Mouse (Mus musculus) limb, embryonic 11.5 days (tissue): ENCODE measurements at regions not wholly inside any gene's neighbourhood (a gene's known extent, or its start where the extent isn't known, plus 50 kb on each side); places are given as distances from the start of the nearest gene placed in this dataset.

Source experiments
- ATAC-seq: fragments of 200-750 bp; cut with Nextera tagmentation; 2 replicates; pipeline ENCODE4 v1.8.0; 2017; ENCODE audit warnings: low read depth; ENCODE audit not compliant: insufficient number of reproducible peaks, low FRiP score, low TSS enrichment
- DNase-seq: peaks from one replicate; pipeline ENCODE4 v3.0.0-alpha.2; 2015; ENCODE audit warnings: low spot score
- H3K27ac ChIP-seq: fragments of 300-500 bp; sonication (generic); replicated peaks from 2 replicates; pipeline ENCODE4 v1.5.1; 2014; ENCODE audit warnings: low read depth, mild to moderate bottlenecking, low read length
- H3K27me3 ChIP-seq: fragments of 300-500 bp; sonication (generic); 2 replicates; pipeline ENCODE4 v1.6.1; 2014; ENCODE audit warnings: mild to moderate bottlenecking, low read length, mixed read lengths; ENCODE audit not compliant: control insufficient read depth, insufficient read depth
- H3K36me3 ChIP-seq: fragments of 300-500 bp; sonication (generic); 2 replicates; pipeline ENCODE4 v1.6.1; 2014; ENCODE audit warnings: mild to moderate bottlenecking, low read length, moderate library complexity, mixed read lengths; ENCODE audit not compliant: control insufficient read depth, insufficient read depth
- H3K4me1 ChIP-seq: fragments of 300-500 bp; sonication (generic); 2 replicates; pipeline ENCODE4 v1.6.1; 2014; ENCODE audit warnings: low read length, mixed read lengths; ENCODE audit not compliant: control insufficient read depth, insufficient read depth
- H3K4me2 ChIP-seq: fragments of 300-500 bp; sonication (generic); 2 replicates; pipeline ENCODE4 v1.6.1; 2014; ENCODE audit warnings: low read depth, mild to moderate bottlenecking, moderate library complexity; ENCODE audit not compliant: severe bottlenecking
- H3K4me3 ChIP-seq: fragments of 300-500 bp; sonication (generic); 2 replicates; pipeline ENCODE4 v1.5.1; 2014; ENCODE audit warnings: low read depth, low read length
- H3K9ac ChIP-seq: fragments of 300-500 bp; sonication (generic); 2 replicates; pipeline ENCODE4 v1.6.1; 2014; ENCODE audit warnings: mild to moderate bottlenecking, low read length
- H3K9me3 ChIP-seq: fragments of 300-500 bp; sonication (generic); 2 replicates; pipeline ENCODE4 v1.6.1; 2016; ENCODE audit warnings: low read length; ENCODE audit not compliant: control insufficient read depth
- WGBS: fragments of 180-500 bp; shearing (Covaris S2); extraction: QIAGEN DNeasy Blood & Tissue Kit; methylation state at CpG from one replicate; pipeline ENCODE4 v1.1.7; 2014; 5-methylcytosine and 5-hydroxymethylcytosine counted together

DNA sequence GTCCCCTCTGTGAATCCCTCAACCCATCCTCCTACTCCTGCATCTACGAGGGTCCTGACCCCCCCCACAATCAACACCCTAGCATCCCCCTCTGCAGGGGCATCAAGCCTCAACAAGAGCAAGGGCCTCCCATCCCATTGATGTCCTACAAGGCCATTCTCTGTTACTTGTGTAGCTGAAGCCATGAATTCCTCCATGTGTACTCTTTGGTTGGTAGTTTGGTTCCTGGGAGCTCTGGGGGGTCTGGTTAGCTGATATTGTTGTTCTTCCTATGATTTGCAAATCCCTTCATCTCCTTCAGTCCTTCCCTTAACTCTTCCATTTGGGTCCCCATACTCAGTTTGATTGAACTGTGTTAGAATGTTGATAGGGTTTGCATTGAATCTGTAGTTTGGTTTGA, 2684.9 kb upstream of the Pcdh20 start:
- no peak overlapping the region for H3K4me3 ChIP-seq
- ATAC-seq (no peak), DNase-seq (no peak)
- H3K9me3 ChIP-seq, result no peaks in the 10 kb centered on the region
- no peak overlapping the region for H3K27ac ChIP-seq
- H3K27me3 ChIP-seq, result no peaks in the 10 kb centered on the region
- 77% methylated on average over 1 of the region's 1 CpGs for WGBS
- no peak overlapping the region for H3K4me2 ChIP-seq
- H3K4me1 ChIP-seq, result no peaks in the 10 kb centered on the region
- H3K36me3 ChIP-seq, result no peaks in the 10 kb centered on the region
- no peak overlapping the region for H3K9ac ChIP-seq

DNA sequence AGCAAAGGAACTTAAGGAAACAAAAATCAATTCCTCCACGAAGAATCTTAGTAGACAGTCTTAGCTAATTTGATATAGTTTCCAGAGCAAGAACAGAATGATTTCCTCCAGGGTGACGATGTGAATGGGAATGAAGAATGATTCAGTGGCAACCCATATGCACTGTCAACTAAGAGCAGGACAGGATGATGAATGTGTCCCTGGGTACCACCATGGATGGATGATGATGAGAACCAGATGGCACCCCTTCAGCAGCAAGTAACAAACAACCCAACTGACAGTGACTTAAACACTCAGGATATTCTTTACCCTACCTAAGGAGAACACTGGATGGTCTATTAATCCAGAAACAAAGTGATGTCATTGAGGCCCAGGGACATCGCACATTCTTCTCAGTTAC, 2680.3 kb upstream of the Pcdh20 start:
- 63% methylated on average over 3 of the region's 3 CpGs for WGBS
- ATAC-seq, result 0 out of 2 replicates have a peak, but pooled peaks have one; percentile 13
- Histone ChIP-seq H3K9ac (no peak overlapping the region), H3K4me2 (no peak overlapping the region), H3K4me3 (no peak overlapping the region), H3K27me3 (no peaks in the 10 kb centered on the region), H3K27ac (no peak overlapping the region), H3K36me3 (no peaks in the 10 kb centered on the region), H3K4me1 (no peaks in the 10 kb centered on the region), H3K9me3 (no peaks in the 10 kb centered on the region)
- DNase-seq, result no peak
